Mouse (Mus musculus) stomach, postnatal 0 days (tissue): ENCODE results near the gene Gm9945.

Experiments
- CTCF ChIP-seq: IDR thresholded peaks from 2 replicates; pipeline ENCODE4 v1.5.1; 2016; ENCODE audit warnings: antibody characterized with exemption, low read depth, mild to moderate bottlenecking, moderate library complexity
- EP300 ChIP-seq: optimal IDR thresholded peaks from 2 replicates; pipeline ENCODE3; 2016; ENCODE audit warnings: antibody characterized with exemption

GRCm38 (mm10) chr11:53495417-53495816 lies 15.5 kb downstream of the Gm9945 start:
- TF ChIP-seq EP300 (no peak), CTCF (no peak)
